Mouse (Mus musculus): Measurements from ENCODE around the gene Stpg3. TPM values are rescaled to one million over a fixed set of nuclear protein-coding genes. Genes with fewer than 3 reads are reported as not detected.
A peak's percentile ranks its signal among the peaks of the same experiment; 100 is the strongest.

Gene Stpg3
- polyA plus RNA-seq, 1 experiment from 2014 or later: 0.43 TPM

- Histone ChIP-seq H3K9ac (ENCODE audit: low read depth, low read length) (no peak overlapping the region), H3K4me1 (replicated peaks; ENCODE audit: insufficient read depth, low read length) (peaks cover 27% of the 10 kb centered on the region), H3K4me3 (replicated peaks; ENCODE audit: low read depth, low read length) (no peak overlapping the region), H3K9me3 (replicated peaks; ENCODE audit: low read length) (no peaks in the 10 kb centered on the region), H3K4me2 (ENCODE audit: low read length) (no peak overlapping the region), H3K27ac (no peak overlapping the region), H3K36me3 (ENCODE audit: insufficient read depth, low read length) (no peaks in the 10 kb centered on the region), H3K27me3 (ENCODE audit: insufficient read depth, low read length) (no peaks in the 10 kb centered on the region)
- 83% methylated on average over 6 of the region's 6 CpGs for WGBS
- ATAC-seq (replicated peaks; ENCODE audit: low FRiP score, low read depth): no peak
- no peak for TF ChIP-seq CTCF (IDR thresholded peaks at IDR 0.05; ENCODE audit: low read depth)
- no peak for DNase-seq (ENCODE audit: low spot score)
Observed at GRCm38 (mm10) chr2:25171101-25171768, 43.2 kb downstream of the Stpg3 start.

DNA sequence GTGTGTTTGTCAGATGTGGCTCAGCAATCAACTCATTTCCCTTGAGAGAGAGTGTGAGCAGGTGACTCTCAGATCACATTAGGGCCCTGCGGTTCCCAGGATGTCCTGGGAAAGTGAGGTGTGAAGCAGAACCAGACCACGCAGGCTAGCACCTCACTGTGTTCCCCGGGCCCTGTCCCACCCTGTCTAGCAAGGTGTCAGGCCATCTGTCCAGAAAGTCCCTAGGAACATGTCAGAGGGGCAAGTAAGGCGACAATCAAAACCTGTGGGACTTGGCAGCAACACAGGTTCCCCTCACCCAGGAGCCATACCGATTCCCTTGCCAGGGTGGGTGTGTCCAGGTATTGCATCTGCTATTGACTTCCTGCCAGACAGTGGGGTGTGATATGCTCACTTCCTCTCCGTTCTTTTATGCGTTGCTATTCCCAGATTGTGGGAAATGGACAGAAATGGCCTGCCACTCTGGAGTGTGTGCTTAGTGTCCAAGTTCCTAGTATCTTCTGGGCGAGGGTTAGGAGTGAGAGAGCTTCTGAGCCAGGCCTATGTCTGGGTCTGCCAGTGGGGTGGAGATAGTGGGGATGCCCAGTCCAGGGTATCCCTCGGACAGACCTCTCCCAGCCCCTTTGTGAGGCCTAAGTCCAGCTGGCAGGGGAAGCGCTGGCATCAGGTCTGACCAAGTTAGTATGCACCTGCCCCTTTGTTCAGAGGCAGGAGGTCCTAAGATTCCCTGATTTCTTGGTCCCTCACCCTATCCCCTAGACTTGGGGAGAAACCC is 43.9 kb downstream of the Stpg3 start:
- Histone ChIP-seq H3K9me3 (replicated peaks; ENCODE audit: low read length) (no peaks in the 10 kb centered on the region), H3K4me2 (ENCODE audit: low read length) (no peak overlapping the region), H3K4me1 (replicated peaks; ENCODE audit: insufficient read depth, low read length) (peaks cover 21% of the 10 kb centered on the region), H3K4me3 (replicated peaks; ENCODE audit: low read depth, low read length) (no peak overlapping the region), H3K36me3 (ENCODE audit: insufficient read depth, low read length) (no peaks in the 10 kb centered on the region), H3K27ac (0 out of 2 replicates have a peak overlapping the region, but pooled peaks have one; percentile 6), H3K27me3 (ENCODE audit: insufficient read depth, low read length) (no peaks in the 10 kb centered on the region), H3K9ac (ENCODE audit: low read depth, low read length) (no peak overlapping the region)
- WGBS: 46% methylated on average over 10 of the region's 10 CpGs
- DNase-seq (ENCODE audit: low spot score) (no peak), ATAC-seq (replicated peaks; ENCODE audit: low FRiP score, low read depth) (no peak)
- TF ChIP-seq CTCF (IDR thresholded peaks at IDR 0.05; ENCODE audit: low read depth): no peak

- no peaks in the 10 kb centered on the region for H3K9me3 ChIP-seq (replicated peaks; ENCODE audit: low read length)
- H3K27ac ChIP-seq: 0 out of 2 replicates have a peak overlapping the region, but pooled peaks have one; percentile 6
- no peak overlapping the region for H3K4me2 ChIP-seq (ENCODE audit: low read length)
- no peak for ATAC-seq (replicated peaks; ENCODE audit: low FRiP score, low read depth)
- TF ChIP-seq CTCF (IDR thresholded peaks at IDR 0.05; ENCODE audit: low read depth): no peak
- no peak for DNase-seq (ENCODE audit: low spot score)
- H3K36me3 ChIP-seq (ENCODE audit: insufficient read depth, low read length): no peaks in the 10 kb centered on the region
- 29% methylated on average over 5 of the region's 5 CpGs for WGBS
- no peaks in the 10 kb centered on the region for H3K27me3 ChIP-seq (ENCODE audit: insufficient read depth, low read length)
- no peak overlapping the region for H3K4me3 ChIP-seq (replicated peaks; ENCODE audit: low read depth, low read length)
- peaks cover 19% of the 10 kb centered on the region for H3K4me1 ChIP-seq (replicated peaks; ENCODE audit: insufficient read depth, low read length)
- H3K9ac ChIP-seq (ENCODE audit: low read depth, low read length): no peak overlapping the region
Observed at GRCm38 (mm10) chr2:25169778-25170177, 44.7 kb downstream of the Stpg3 start.

DNA sequence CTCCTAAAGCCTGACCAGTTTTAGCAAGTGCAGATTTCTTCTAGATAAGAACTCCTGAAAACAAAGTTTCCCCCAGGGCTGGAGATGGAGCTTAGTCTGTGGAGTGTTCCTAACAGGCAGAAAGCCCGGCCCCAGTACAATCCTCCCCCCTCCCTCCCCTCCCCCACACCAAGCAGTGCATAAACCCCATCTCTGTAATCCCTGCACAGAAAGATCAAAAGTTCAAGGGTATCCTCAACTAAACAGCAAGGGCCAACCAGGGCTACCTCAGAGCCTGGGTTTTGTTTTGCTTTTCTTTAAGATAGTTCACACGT is 45.8 kb downstream of the Stpg3 start:
- TF ChIP-seq CTCF (IDR thresholded peaks at IDR 0.05; ENCODE audit: low read depth): no peak
- Histone ChIP-seq H3K27me3 (ENCODE audit: insufficient read depth, low read length) (no peaks in the 10 kb centered on the region), H3K4me1 (replicated peaks; ENCODE audit: insufficient read depth, low read length) (peaks cover 25% of the 10 kb centered on the region), H3K36me3 (ENCODE audit: insufficient read depth, low read length) (no peaks in the 10 kb centered on the region), H3K27ac (peak overlapping the region; percentile 83), H3K4me3 (replicated peaks; ENCODE audit: low read depth, low read length) (peak overlapping the region; percentile 47), H3K4me2 (ENCODE audit: low read length) (peak overlapping the region; percentile 95), H3K9ac (ENCODE audit: low read depth, low read length) (peak overlapping the region; percentile 62; the same call in 1 of the 2 replicates), H3K9me3 (replicated peaks; ENCODE audit: low read length) (no peaks in the 10 kb centered on the region)
- no peak for DNase-seq (ENCODE audit: low spot score)
- peak; percentile 11; the same call in 1 of the 2 replicates for ATAC-seq (replicated peaks; ENCODE audit: low FRiP score, low read depth)
- WGBS: 23% methylated on average over 2 of the region's 2 CpGs

DNA sequence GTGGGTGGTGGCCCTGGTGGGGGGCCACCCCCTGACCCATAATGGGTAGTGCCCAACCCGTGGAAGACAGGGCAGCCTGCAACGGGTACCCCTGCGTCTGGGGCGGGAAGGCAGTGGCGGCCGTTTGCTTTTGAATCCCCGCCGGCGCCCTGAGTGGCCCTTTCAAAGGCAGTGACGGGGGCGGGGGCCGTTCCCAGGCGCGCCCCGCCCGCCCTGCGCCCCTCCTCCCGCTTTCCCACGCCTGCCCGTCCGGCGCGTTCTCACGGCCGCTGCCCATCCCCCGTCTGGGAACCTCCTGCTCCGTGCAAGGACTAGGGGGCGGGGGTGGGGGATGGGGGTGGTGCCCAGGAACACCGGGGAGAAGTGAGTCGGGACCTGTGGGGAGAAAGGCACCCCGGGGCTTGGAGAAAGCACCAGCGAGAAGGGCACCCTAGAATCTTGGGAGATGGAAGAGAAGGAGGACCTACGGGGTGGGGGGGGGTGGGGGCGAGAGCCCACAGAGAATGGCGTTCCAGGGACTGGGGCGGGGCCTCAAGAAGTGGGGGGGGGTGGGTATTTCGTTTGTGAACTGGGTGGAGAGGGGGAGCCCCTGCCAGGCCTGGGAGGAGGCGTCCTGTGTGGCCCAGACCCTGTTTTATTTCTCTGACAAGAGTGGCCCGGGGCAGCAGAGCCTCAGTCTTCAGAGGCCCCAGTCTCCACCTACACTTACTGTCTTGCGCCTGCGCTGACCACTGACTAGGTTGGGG is 46.3 kb downstream of the Stpg3 start:
- Histone ChIP-seq H3K9ac (ENCODE audit: low read depth, low read length) (peak overlapping the region; percentile 62), H3K4me1 (replicated peaks; ENCODE audit: insufficient read depth, low read length) (peaks cover 31% of the 10 kb centered on the region), H3K4me2 (ENCODE audit: low read length) (peak overlapping the region; percentile 95), H3K27me3 (ENCODE audit: insufficient read depth, low read length) (no peaks in the 10 kb centered on the region), H3K4me3 (replicated peaks; ENCODE audit: low read depth, low read length) (peak overlapping the region; percentile 47), H3K27ac (peak overlapping the region; percentile 83), H3K9me3 (replicated peaks; ENCODE audit: low read length) (no peaks in the 10 kb centered on the region), H3K36me3 (ENCODE audit: insufficient read depth, low read length) (no peaks in the 10 kb centered on the region)
- ATAC-seq (replicated peaks; ENCODE audit: low FRiP score, low read depth) (peak; percentile 52), DNase-seq (ENCODE audit: low spot score) (peak; percentile 78)
- under 1% methylated on average over 39 of the region's 41 CpGs for WGBS
- TF ChIP-seq CTCF (IDR thresholded peaks at IDR 0.05; ENCODE audit: low read depth): no peak

GRCm38 (mm10) chr2:25167481-25167880 is 47.0 kb downstream of the Stpg3 start:
- Histone ChIP-seq H3K4me1 (replicated peaks; ENCODE audit: insufficient read depth, low read length) (peaks cover 33% of the 10 kb centered on the region), H3K27me3 (ENCODE audit: insufficient read depth, low read length) (no peaks in the 10 kb centered on the region), H3K9ac (ENCODE audit: low read depth, low read length) (peak overlapping the region; percentile 62; the same call in 1 of the 2 replicates), H3K36me3 (ENCODE audit: insufficient read depth, low read length) (no peaks in the 10 kb centered on the region), H3K9me3 (replicated peaks; ENCODE audit: low read length) (no peaks in the 10 kb centered on the region), H3K27ac (peak overlapping the region; percentile 83), H3K4me3 (replicated peaks; ENCODE audit: low read depth, low read length) (peak overlapping the region; percentile 47; the same call in 1 of the 2 replicates), H3K4me2 (ENCODE audit: low read length) (peak overlapping the region; percentile 95)
- ATAC-seq (replicated peaks; ENCODE audit: low FRiP score, low read depth): no peak
- no peak for TF ChIP-seq CTCF (IDR thresholded peaks at IDR 0.05; ENCODE audit: low read depth)
- no peak for DNase-seq (ENCODE audit: low spot score)
- 13% methylated on average over 4 of the region's 4 CpGs for WGBS

Other genes with a start within 250 kb of the Stpg3 start
- gene Mrpl41, start 239.5 kb downstream of the Stpg3 start, polyA plus RNA-seq (2015; fragmentation: Nextera tagmentation; extraction: Ambion mirVana): 153 and 157 TPM in 2 replicates
- 6.1 and 8.3 TPM in 2 replicates for gene Pnpla7, start 238.6 kb downstream of the Stpg3 start, polyA plus RNA-seq (2015; fragmentation: Nextera tagmentation; extraction: Ambion mirVana)
- gene Nsmf, start 160.3 kb downstream of the Stpg3 start, polyA plus RNA-seq (2015; fragmentation: Nextera tagmentation; extraction: Ambion mirVana): 71.0 and 74.6 TPM in 2 replicates
- 6.2 TPM in 2 replicates for gene Entpd8, start 134.3 kb downstream of the Stpg3 start, polyA plus RNA-seq (2015; fragmentation: Nextera tagmentation; extraction: Ambion mirVana)
- gene Noxa1, start 119.5 kb downstream of the Stpg3 start, polyA plus RNA-seq (2015; fragmentation: Nextera tagmentation; extraction: Ambion mirVana): 0.41 and 0.43 TPM in 2 replicates
- gene Nrarp, start 33.9 kb downstream of the Stpg3 start, polyA plus RNA-seq (2015; fragmentation: Nextera tagmentation; extraction: Ambion mirVana): 19.9 and 21.6 TPM in 2 replicates
- 10.8 and 12.0 TPM in 2 replicates for gene Tor4a, start 17.8 kb downstream of the Stpg3 start, polyA plus RNA-seq (2015; fragmentation: Nextera tagmentation; extraction: Ambion mirVana)
- 74.0 and 82.3 TPM in 2 replicates for gene Nelfb, start 3.1 kb downstream of the Stpg3 start, polyA plus RNA-seq (2015; fragmentation: Nextera tagmentation; extraction: Ambion mirVana)
- 0.28 and 0.62 TPM in 2 replicates for gene Fam166a, start 4.1 kb upstream of the Stpg3 start, polyA plus RNA-seq (2015; fragmentation: Nextera tagmentation; extraction: Ambion mirVana)
- 339 and 384 TPM in 2 replicates for gene Tubb4b, start 10.1 kb upstream of the Stpg3 start, polyA plus RNA-seq (2015; fragmentation: Nextera tagmentation; extraction: Ambion mirVana)
- gene Slc34a3, start 19.7 kb upstream of the Stpg3 start, polyA plus RNA-seq (2015; fragmentation: Nextera tagmentation; extraction: Ambion mirVana): 1.5 and 1.6 TPM in 2 replicates
- gene Rnf224, start 22.1 kb upstream of the Stpg3 start, polyA plus RNA-seq (2015; fragmentation: Nextera tagmentation; extraction: Ambion mirVana): 0.16 and 0.28 TPM in 2 replicates
- gene Rnf208, start 27.6 kb upstream of the Stpg3 start, polyA plus RNA-seq (2015; fragmentation: Nextera tagmentation; extraction: Ambion mirVana): 24.2 and 27.4 TPM in 2 replicates
- gene Cysrt1, start 27.8 kb upstream of the Stpg3 start, polyA plus RNA-seq (2015; fragmentation: Nextera tagmentation; extraction: Ambion mirVana): 0.61 and 0.75 TPM in 2 replicates
- gene AL732309.1, start 32.2 kb upstream of the Stpg3 start, polyA plus RNA-seq (2015; fragmentation: Nextera tagmentation; extraction: Ambion mirVana): 2.7 and 3.7 TPM in 2 replicates
- gene Tmem203, start 40.8 kb upstream of the Stpg3 start, polyA plus RNA-seq (2015; fragmentation: Nextera tagmentation; extraction: Ambion mirVana): 42.6 and 46.7 TPM in 2 replicates
- 17.1 and 18.0 TPM in 2 replicates for gene Tprn, start 48.0 kb upstream of the Stpg3 start, polyA plus RNA-seq (2015; fragmentation: Nextera tagmentation; extraction: Ambion mirVana)
- 172 TPM in 2 replicates for gene Ssna1, start 57.8 kb upstream of the Stpg3 start, polyA plus RNA-seq (2015; fragmentation: Nextera tagmentation; extraction: Ambion mirVana)
- gene Anapc2, start 57.8 kb upstream of the Stpg3 start, polyA plus RNA-seq (2015; fragmentation: Nextera tagmentation; extraction: Ambion mirVana): 79.4 and 84.0 TPM in 2 replicates
- not detected in 2 replicates for gene Tmem210, start 73.5 kb upstream of the Stpg3 start, polyA plus RNA-seq (2015; fragmentation: Nextera tagmentation; extraction: Ambion mirVana)
- gene Lrrc26, start 75.3 kb upstream of the Stpg3 start, polyA plus RNA-seq (2015; fragmentation: Nextera tagmentation; extraction: Ambion mirVana): 0.29 and 0.48 TPM in 2 replicates
- gene Grin1, start 104.5 kb upstream of the Stpg3 start, polyA plus RNA-seq (2015; fragmentation: Nextera tagmentation; extraction: Ambion mirVana): 0.58 and 0.66 TPM in 2 replicates
- 57.9 and 59.6 TPM in 2 replicates for gene Man1b1, start 117.7 kb upstream of the Stpg3 start, polyA plus RNA-seq (2015; fragmentation: Nextera tagmentation; extraction: Ambion mirVana)
- gene Dpp7, start 141.7 kb upstream of the Stpg3 start, polyA plus RNA-seq (2015; fragmentation: Nextera tagmentation; extraction: Ambion mirVana): 28.5 and 31.5 TPM in 2 replicates
- 80.5 and 92.8 TPM in 2 replicates for gene Uap1l1, start 151.0 kb upstream of the Stpg3 start, polyA plus RNA-seq (2015; fragmentation: Nextera tagmentation; extraction: Ambion mirVana)
- gene Sapcd2, start 157.7 kb upstream of the Stpg3 start, polyA plus RNA-seq (2015; fragmentation: Nextera tagmentation; extraction: Ambion mirVana): 17.9 and 19.3 TPM in 2 replicates
- 6.9 and 7.8 TPM in 2 replicates for gene Entpd2, start 181.2 kb upstream of the Stpg3 start, polyA plus RNA-seq (2015; fragmentation: Nextera tagmentation; extraction: Ambion mirVana)
- 43.9 and 49.9 TPM in 2 replicates for gene Npdc1, start 184.7 kb upstream of the Stpg3 start, polyA plus RNA-seq (2015; fragmentation: Nextera tagmentation; extraction: Ambion mirVana)
- 0.06 TPM in 1 of 2 replicates, not detected in the other for gene Fut7, start 208.6 kb upstream of the Stpg3 start, polyA plus RNA-seq (2015; fragmentation: Nextera tagmentation; extraction: Ambion mirVana)
- 9.7 and 9.8 TPM in 2 replicates for gene Abca2, start 214.1 kb upstream of the Stpg3 start, polyA plus RNA-seq (2015; fragmentation: Nextera tagmentation; extraction: Ambion mirVana)
- 7.7 and 10.3 TPM in 2 replicates for gene Clic3, start 242.2 kb upstream of the Stpg3 start, polyA plus RNA-seq (2015; fragmentation: Nextera tagmentation; extraction: Ambion mirVana)
- 42.0 and 45.0 TPM in 2 replicates for gene Paxx, start 246.5 kb upstream of the Stpg3 start, polyA plus RNA-seq (2015; fragmentation: Nextera tagmentation; extraction: Ambion mirVana)